Mouse (Mus musculus): ENCODE results near the gene Sh3rf1. TPM values are rescaled to one million over a fixed set of nuclear protein-coding genes. Genes with fewer than 3 reads are reported as not detected.
"Not testable (repeated sequence)": the region's sequence is repeated elsewhere in the genome, so short reads cannot be mapped to it uniquely, and the experiment has no call there.

The Sh3rf1 gene
- polyA plus RNA-seq, 1 experiment from 2014 or later, result 24.0 TPM

DNA sequence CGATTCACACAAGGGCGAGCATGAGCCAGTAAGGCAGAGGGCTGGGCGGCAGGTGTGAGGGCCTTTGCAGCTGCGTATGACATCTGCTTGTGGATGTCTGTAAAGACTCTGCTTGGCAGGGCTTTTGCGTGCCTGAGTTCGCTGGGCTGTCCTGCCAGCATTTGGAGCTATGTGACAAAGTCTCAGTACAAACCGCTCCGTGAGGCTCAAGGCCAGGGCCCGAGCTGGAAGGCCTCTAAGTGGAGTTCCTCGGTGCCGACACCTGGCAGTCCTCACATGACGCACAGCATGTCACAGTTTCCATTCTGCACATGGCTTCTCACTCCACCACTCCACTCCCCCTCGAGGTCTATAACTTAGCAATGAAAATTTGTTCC lies 167.4 kb downstream of the Sh3rf1 start:
- Histone ChIP-seq H3K27me3 (ENCODE audit: control insufficient read depth, insufficient read depth, low read length) (no peaks in the 10 kb centered on the region), H3K4me2 (ENCODE audit: low read depth, low read length) (no peak overlapping the region), H3K4me3 (ENCODE audit: low read depth, low read length) (no peak overlapping the region), H3K9me3 (ENCODE audit: control insufficient read depth, low read length) (no peaks in the 10 kb centered on the region), H3K4me1 (ENCODE audit: control insufficient read depth, insufficient read depth, low read length) (peaks cover 14% of the 10 kb centered on the region), H3K9ac (replicated peaks; ENCODE audit: low read depth, low read length) (no peak overlapping the region), H3K27ac (ENCODE audit: low read depth, low read length) (no peak overlapping the region), H3K36me3 (ENCODE audit: control insufficient read depth, insufficient read depth, low read length) (no peaks in the 10 kb centered on the region)
- ATAC-seq (ENCODE audit: low read depth), result no peak; the same call in 1 of the 2 replicates
- 57% methylated on average over 13 of the region's 13 CpGs for WGBS

GRCm38 (mm10) chr8:61397139-61397538 lies 173.5 kb downstream of the Sh3rf1 start:
- no peak for ATAC-seq (ENCODE audit: low read depth)
- H3K4me3 ChIP-seq (ENCODE audit: low read depth, low read length), result no peak overlapping the region
- 87% methylated on average over 2 of the region's 2 CpGs for WGBS
- no peak overlapping the region for H3K9ac ChIP-seq (replicated peaks; ENCODE audit: low read depth, low read length)
- H3K4me2 ChIP-seq (ENCODE audit: low read depth, low read length), result no peak overlapping the region
- H3K27me3 ChIP-seq (ENCODE audit: control insufficient read depth, insufficient read depth, low read length), result no peaks in the 10 kb centered on the region
- no peaks in the 10 kb centered on the region for H3K36me3 ChIP-seq (ENCODE audit: control insufficient read depth, insufficient read depth, low read length)
- H3K4me1 ChIP-seq (ENCODE audit: control insufficient read depth, insufficient read depth, low read length), result no peaks in the 10 kb centered on the region
- H3K27ac ChIP-seq (ENCODE audit: low read depth, low read length), result no peak overlapping the region
- H3K9me3 ChIP-seq (ENCODE audit: control insufficient read depth, low read length), result no peaks in the 10 kb centered on the region

- ATAC-seq (ENCODE audit: low read depth), result no peak
- 93% methylated on average over 7 of the region's 7 CpGs for WGBS
- no peaks in the 10 kb centered on the region for H3K27me3 ChIP-seq (ENCODE audit: control insufficient read depth, insufficient read depth, low read length)
These were observed 174.1 kb downstream of the Sh3rf1 start for GRCm38 (mm10) chr8:61397755-61398154.

DNA sequence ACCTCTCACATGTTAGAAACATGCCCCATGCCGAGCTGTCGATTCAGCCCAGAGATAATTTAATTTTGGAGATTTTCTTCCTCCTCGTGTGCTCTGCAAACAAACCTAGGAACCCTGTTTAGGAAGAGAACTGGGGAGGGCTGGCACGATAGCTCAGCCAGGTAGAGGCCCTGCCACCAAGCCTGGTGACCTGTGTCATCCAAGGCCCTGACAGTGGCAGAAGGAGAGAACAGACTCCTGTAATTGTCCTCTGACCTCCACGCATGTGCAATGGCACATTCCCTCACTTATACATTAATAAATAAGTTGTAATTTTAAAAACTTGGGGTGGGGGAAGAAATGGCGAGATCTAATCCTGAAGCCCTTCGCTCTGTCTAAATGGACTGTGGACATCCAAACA lies 179.2 kb downstream of the Sh3rf1 start:
- WGBS, result 85% methylated on average over 7 of the region's 7 CpGs
- H3K36me3 ChIP-seq (ENCODE audit: control insufficient read depth, insufficient read depth, low read length), result no peaks in the 10 kb centered on the region
- H3K4me3 ChIP-seq (ENCODE audit: low read depth, low read length), result no peak overlapping the region
- H3K9me3 ChIP-seq (ENCODE audit: control insufficient read depth, low read length), result no peaks in the 10 kb centered on the region
- peaks cover 17% of the 10 kb centered on the region for H3K4me1 ChIP-seq (ENCODE audit: control insufficient read depth, insufficient read depth, low read length)
- no peak overlapping the region for H3K9ac ChIP-seq (replicated peaks; ENCODE audit: low read depth, low read length)
- H3K4me2 ChIP-seq (ENCODE audit: low read depth, low read length), result no peak overlapping the region
- no peaks in the 10 kb centered on the region for H3K27me3 ChIP-seq (ENCODE audit: control insufficient read depth, insufficient read depth, low read length)
- 0 out of 2 replicates have a peak overlapping the region, but pooled peaks have one; percentile 39 for H3K27ac ChIP-seq (ENCODE audit: low read depth, low read length)
- ATAC-seq (ENCODE audit: low read depth), result peak; percentile 45; the same call in 1 of the 2 replicates

More at GRCm38 (mm10) chr8:61397755-61398154, 174.1 kb downstream of the Sh3rf1 start:
- H3K4me3 ChIP-seq (ENCODE audit: low read depth, low read length), result no peak overlapping the region
- no peaks in the 10 kb centered on the region for H3K4me1 ChIP-seq (ENCODE audit: control insufficient read depth, insufficient read depth, low read length)
- H3K27ac ChIP-seq (ENCODE audit: low read depth, low read length), result no peak overlapping the region
- no peak overlapping the region for H3K9ac ChIP-seq (replicated peaks; ENCODE audit: low read depth, low read length)
- H3K4me2 ChIP-seq (ENCODE audit: low read depth, low read length), result no peak overlapping the region
- no peaks in the 10 kb centered on the region for H3K36me3 ChIP-seq (ENCODE audit: control insufficient read depth, insufficient read depth, low read length)
- H3K9me3 ChIP-seq (ENCODE audit: control insufficient read depth, low read length), result no peaks in the 10 kb centered on the region

GRCm38 (mm10) chr8:61403266-61404177 lies 179.8 kb downstream of the Sh3rf1 start:
- no peaks in the 10 kb centered on the region for H3K27me3 ChIP-seq (ENCODE audit: control insufficient read depth, insufficient read depth, low read length)
- WGBS, result 4% methylated on average over 6 of the region's 6 CpGs

DNA sequence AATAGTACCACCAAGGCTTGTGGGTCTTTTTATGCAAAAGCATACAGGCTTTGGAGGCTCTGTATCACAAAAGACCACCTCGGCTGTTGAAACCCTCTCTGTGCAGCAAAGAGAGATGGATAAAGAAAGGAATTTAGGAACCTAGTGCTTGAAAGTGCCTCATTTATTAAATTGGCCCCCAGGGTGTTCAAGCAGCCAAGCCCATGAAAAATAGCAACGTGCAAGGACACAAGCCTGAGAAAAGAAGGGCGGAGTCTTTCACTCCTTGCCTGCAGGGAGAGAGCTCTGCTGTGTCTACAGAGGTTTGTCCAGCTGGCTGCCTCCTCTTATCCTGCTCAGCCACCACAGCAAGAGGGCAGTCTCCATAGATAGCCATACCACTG lies 180.5 kb downstream of the Sh3rf1 start:
- 0 out of 2 replicates have a peak, but pooled peaks have one; percentile 47 for ATAC-seq (ENCODE audit: low read depth)
- Histone ChIP-seq H3K4me2 (ENCODE audit: low read depth, low read length) (no peak overlapping the region), H3K27me3 (ENCODE audit: control insufficient read depth, insufficient read depth, low read length) (no peaks in the 10 kb centered on the region), H3K4me3 (ENCODE audit: low read depth, low read length) (no peak overlapping the region), H3K36me3 (ENCODE audit: control insufficient read depth, insufficient read depth, low read length) (no peaks in the 10 kb centered on the region), H3K9ac (replicated peaks; ENCODE audit: low read depth, low read length) (no peak overlapping the region), H3K4me1 (ENCODE audit: control insufficient read depth, insufficient read depth, low read length) (peaks cover 17% of the 10 kb centered on the region), H3K27ac (ENCODE audit: low read depth, low read length) (peak overlapping the region; percentile 53; the same call in 1 of the 2 replicates), H3K9me3 (ENCODE audit: control insufficient read depth, low read length) (no peaks in the 10 kb centered on the region)
- WGBS, result 24% methylated on average over 3 of the region's 3 CpGs

More at GRCm38 (mm10) chr8:61403266-61404177, 179.8 kb downstream of the Sh3rf1 start:
- ATAC-seq (ENCODE audit: low read depth), result peak; percentile 58
- H3K4me2 ChIP-seq (ENCODE audit: low read depth, low read length), result no peak overlapping the region
- no peaks in the 10 kb centered on the region for H3K9me3 ChIP-seq (ENCODE audit: control insufficient read depth, low read length)
- H3K36me3 ChIP-seq (ENCODE audit: control insufficient read depth, insufficient read depth, low read length), result no peaks in the 10 kb centered on the region
- no peak overlapping the region for H3K4me3 ChIP-seq (ENCODE audit: low read depth, low read length)
- peaks cover 17% of the 10 kb centered on the region for H3K4me1 ChIP-seq (ENCODE audit: control insufficient read depth, insufficient read depth, low read length)
- H3K9ac ChIP-seq (replicated peaks; ENCODE audit: low read depth, low read length), result no peak overlapping the region
- peak overlapping the region; percentile 53; the same call in 1 of the 2 replicates for H3K27ac ChIP-seq (ENCODE audit: low read depth, low read length)

GRCm38 (mm10) chr8:61409081-61409480 lies 185.4 kb downstream of the Sh3rf1 start:
- no peak overlapping the region for H3K9ac ChIP-seq (replicated peaks; ENCODE audit: low read depth, low read length)
- H3K27ac ChIP-seq (ENCODE audit: low read depth, low read length), result no peak overlapping the region
- no peaks in the 10 kb centered on the region for H3K9me3 ChIP-seq (ENCODE audit: control insufficient read depth, low read length)
- ATAC-seq (ENCODE audit: low read depth), result no peak
- no peak overlapping the region for H3K4me3 ChIP-seq (ENCODE audit: low read depth, low read length)
- 90% methylated on average over 4 of the region's 4 CpGs for WGBS
- H3K27me3 ChIP-seq (ENCODE audit: control insufficient read depth, insufficient read depth, low read length), result no peaks in the 10 kb centered on the region
- H3K4me2 ChIP-seq (ENCODE audit: low read depth, low read length), result no peak overlapping the region
- no peaks in the 10 kb centered on the region for H3K36me3 ChIP-seq (ENCODE audit: control insufficient read depth, insufficient read depth, low read length)
- peaks cover 7% of the 10 kb centered on the region; the same call in 1 of the 2 replicates for H3K4me1 ChIP-seq (ENCODE audit: control insufficient read depth, insufficient read depth, low read length)

GRCm38 (mm10) chr8:61409712-61410111 lies 186.0 kb downstream of the Sh3rf1 start:
- H3K9ac ChIP-seq (replicated peaks; ENCODE audit: low read depth, low read length); H3K4me3 ChIP-seq (ENCODE audit: low read depth, low read length); H3K9me3 ChIP-seq (ENCODE audit: control insufficient read depth, low read length); H3K27me3 ChIP-seq (ENCODE audit: control insufficient read depth, insufficient read depth, low read length); H3K4me1 ChIP-seq (ENCODE audit: control insufficient read depth, insufficient read depth, low read length); H3K36me3 ChIP-seq (ENCODE audit: control insufficient read depth, insufficient read depth, low read length); ATAC-seq (ENCODE audit: low read depth); H3K27ac ChIP-seq (ENCODE audit: low read depth, low read length); H3K4me2 ChIP-seq (ENCODE audit: low read depth, low read length): not testable (repeated sequence)
- WGBS, result 89% methylated on average over 5 of the region's 5 CpGs

DNA sequence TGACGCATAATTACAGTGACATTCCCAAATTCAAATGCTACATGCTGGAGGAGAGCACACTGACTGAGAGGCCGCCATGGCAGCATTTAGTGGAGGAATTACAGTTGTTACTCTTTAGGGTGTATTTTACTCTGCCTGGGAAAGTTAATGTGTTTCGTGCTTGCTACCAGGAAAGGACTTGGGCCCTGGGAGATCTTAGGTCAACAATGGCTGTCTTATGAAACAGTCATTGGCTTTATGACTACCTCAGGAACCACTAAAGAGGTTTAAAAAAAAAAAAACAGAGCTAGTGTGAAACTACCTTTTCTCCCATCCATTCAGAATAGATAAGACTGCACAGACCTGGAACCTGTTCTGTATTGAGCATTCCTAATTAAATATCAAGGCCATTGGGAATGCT lies 195.8 kb downstream of the Sh3rf1 start:
- no peak overlapping the region for H3K27ac ChIP-seq (ENCODE audit: low read depth, low read length)
- 58% methylated on average over 3 of the region's 3 CpGs for WGBS
- no peak overlapping the region for H3K9ac ChIP-seq (replicated peaks; ENCODE audit: low read depth, low read length)
- H3K27me3 ChIP-seq (ENCODE audit: control insufficient read depth, insufficient read depth, low read length), result no peaks in the 10 kb centered on the region
- no peaks in the 10 kb centered on the region for H3K36me3 ChIP-seq (ENCODE audit: control insufficient read depth, insufficient read depth, low read length)
- H3K4me2 ChIP-seq (ENCODE audit: low read depth, low read length), result no peak overlapping the region
- H3K9me3 ChIP-seq (ENCODE audit: control insufficient read depth, low read length), result no peaks in the 10 kb centered on the region
- no peak overlapping the region for H3K4me3 ChIP-seq (ENCODE audit: low read depth, low read length)
- 0 out of 2 replicates have a peak, but pooled peaks cover 3% of the 10 kb centered on the region for H3K4me1 ChIP-seq (ENCODE audit: control insufficient read depth, insufficient read depth, low read length)
- no peak; the same call in 1 of the 2 replicates for ATAC-seq (ENCODE audit: low read depth)
